In genomic region chr8:125996980-125997379, GRCm38 (mm10) we compare ENCODE assay signal across 12 mouse cellular contexts. TPM values are rescaled to one million over a fixed set of nuclear protein-coding genes. Genes with fewer than 3 reads are reported as not detected.
DNase-seq lines count a peak whose midpoint lies in the region; ATAC-seq and TF ChIP-seq lines count a peak whose summit lies in the region.
"Had no signal": no experiment of that assay in that cellular context is flagged by ENCODE, and none has a peak within 500 bp of the region (broad histone marks: within the 10 kb centered on the region; RNA-seq: fewer than 3 reads in every experiment).

No protein-coding gene starts in this region.

- TF ChIP-seq EP300 in lung, postnatal 0 days (IDR thresholded peaks at IDR 0.05), result 0 out of 2 replicates have a peak, but pooled peaks have one; percentile 5

- peak overlapping the region; percentile 7 for H3K9ac ChIP-seq in hindbrain, embryonic 16.5 days (ENCODE audit: low read depth, low read length)
- no peak overlapping the region for H3K9ac ChIP-seq in lung, postnatal 0 days (replicated peaks; ENCODE audit: low read depth)

- H3K27me3 ChIP-seq in hindbrain, embryonic 16.5 days (replicated peaks; ENCODE audit: control insufficient read depth, insufficient read depth, low read length), result peaks cover 2% of the 10 kb centered on the region; the same call in 1 of the 2 replicates
- H3K27me3 ChIP-seq in lung, postnatal 0 days (replicated peaks; ENCODE audit: insufficient read depth, low read length), result peaks cover 15% of the 10 kb centered on the region

- no peaks in the 10 kb centered on the region for H3K9me3 ChIP-seq in hindbrain, embryonic 16.5 days (ENCODE audit: control insufficient read depth, low read length)
- H3K9me3 ChIP-seq in lung, postnatal 0 days (ENCODE audit: low read length), result no peaks in the 10 kb centered on the region

- H3K4me3 ChIP-seq in hindbrain, embryonic 16.5 days (ENCODE audit: low read length), result peak overlapping the region; percentile 72
- H3K4me3 ChIP-seq in lung, postnatal 0 days (ENCODE audit: low read depth, low read length), result peak overlapping the region; percentile 41; the same call in 1 of the 2 replicates
- H3K4me3 ChIP-seq: gastrocnemius, adult 2 months had no signal

- H3K4me1 ChIP-seq in hindbrain, embryonic 16.5 days (ENCODE audit: control insufficient read depth, insufficient read depth, low read depth, low read length), result peaks cover 23% of the 10 kb centered on the region
- 0 out of 2 replicates have a peak, but pooled peaks cover 3% of the 10 kb centered on the region for H3K4me1 ChIP-seq in lung, postnatal 0 days (ENCODE audit: insufficient read depth, low read depth, low read length)

- H3K36me3 ChIP-seq in hindbrain, embryonic 16.5 days (ENCODE audit: control insufficient read depth, insufficient read depth, low read length), result no peaks in the 10 kb centered on the region
- no peaks in the 10 kb centered on the region for H3K36me3 ChIP-seq in lung, postnatal 0 days (ENCODE audit: insufficient read depth, low read length)

- no peak for TF ChIP-seq CTCF in lung, postnatal 0 days (IDR thresholded peaks at IDR 0.05)

- WGBS in hindbrain, embryonic 16.5 days, result 34% methylated on average over 6 of the region's 6 CpGs
- 12% methylated on average over 6 of the region's 6 CpGs for WGBS in lung, postnatal 0 days

- peak; percentile 58 to 60 for DNase-seq in cerebellum, postnatal 10 days
- DNase-seq in cerebellum, postnatal 4 days (ENCODE audit: low spot score in 2 of 2), result no peak
- peak; percentile 49 to 64 for DNase-seq in cerebellum, postnatal 14 days
- peak; percentile 70 for DNase-seq in lung, postnatal 0 days (ENCODE audit: low spot score)
- no peak for DNase-seq in retina, postnatal 1 day
- no peak for DNase-seq in left cerebral cortex, adult 9 months (ENCODE audit: low spot score in 2 of 2)
- DNase-seq: adrenal gland, adult 8-10 months; B cell, adult 2 months; gastrocnemius, adult 2 months; layer of hippocampus, adult 9-11 months had no signal

- H3K27ac ChIP-seq in hindbrain, embryonic 16.5 days (ENCODE audit: low read depth, low read length), result no peak overlapping the region
- H3K27ac ChIP-seq in lung, postnatal 0 days (ENCODE audit: low read length), result peak overlapping the region; percentile 64
- H3K27ac ChIP-seq: gastrocnemius, adult 2 months had no signal

- ATAC-seq in hindbrain, embryonic 16.5 days, result no peak
- ATAC-seq in lung, postnatal 0 days, result peak; percentile 36
- no peak for ATAC-seq in monocyte, adult 5-6 weeks (replicated peaks; ENCODE audit: insufficient number of reproducible peaks, low FRiP score, low TSS enrichment, poor library complexity, severe bottlenecking)

- peak overlapping the region; percentile 93 for H3K4me2 ChIP-seq in hindbrain, embryonic 16.5 days (ENCODE audit: low read length)
- peak overlapping the region; percentile 60 for H3K4me2 ChIP-seq in lung, postnatal 0 days (replicated peaks; ENCODE audit: low read depth, low read length)

RNA-seq across cellular contexts. Expression of gene Kcnk1, which starts 2.0 kb away (rescaled TPM):
- polyA plus RNA-seq in hindbrain, embryonic 16.5 days (2015; fragmentation: Nextera tagmentation; extraction: Ambion mirVana), result 29.3 and 32.7 TPM in 2 replicates
- 34.0 and 63.6 TPM in 2 replicates for polyA plus RNA-seq in lung, postnatal 0 days (2015; fragmentation: Nextera tagmentation; extraction: Ambion mirVana)
- total RNA-seq in monocyte, adult 5-6 weeks (2017), result not detected in 3 replicates

Comparison
In these comparisons a context has a peak if more than half of its experiments do, and no peak if none do; other contexts are left out.
1. DNase-seq: peak in cerebellum, postnatal 10 days (2 of 2), cerebellum, postnatal 14 days (2 of 2) and lung, postnatal 0 days (single experiment); none in cerebellum, postnatal 4 days (0 of 2), retina, postnatal 1 day (single experiment) and left cerebral cortex, adult 9 months (0 of 2).